Mouse (Mus musculus) cerebellum, adult 2 months (tissue): ENCODE measurements around the gene Gng2. TPM values are rescaled to one million over a fixed set of nuclear protein-coding genes. Genes with fewer than 3 reads are reported as not detected.

Experiments used
- DNase-seq, 2 experiments: peaks; one replicate each; pipeline ENCODE4 v3.0.0; 2021
- H3K27ac ChIP-seq: fragments of 200-500 bp; 2 replicates; pipeline ENCODE4 v1.5.1; 2012; ENCODE audit warnings: low read length, control low read depth, inconsistent platforms; ENCODE audit not compliant: insufficient read depth
- H3K27me3 ChIP-seq: fragments of 200-500 bp; 2 replicates; pipeline ENCODE4 v1.6.1; 2012; ENCODE audit warnings: inconsistent platforms, mild to moderate bottlenecking, low read length, moderate library complexity; ENCODE audit not compliant: control insufficient read depth, insufficient read depth
- H3K4me1 ChIP-seq: fragments of 200-500 bp; 2 replicates; pipeline ENCODE4 v1.6.1; 2011; ENCODE audit warnings: low read length; ENCODE audit not compliant: control insufficient read depth, insufficient read depth
- H3K4me3 ChIP-seq: fragments of 200-500 bp; replicated peaks from 2 replicates; pipeline ENCODE3; 2011; ENCODE audit warnings: mild to moderate bottlenecking, low read depth, low read length, control low read depth; ENCODE audit not compliant: insufficient read depth
- CTCF ChIP-seq: fragments of 200-500 bp; IDR thresholded peaks from 2 replicates; pipeline ENCODE4 v1.5.1; 2011; ENCODE audit warnings: low read depth, mild to moderate bottlenecking, control low read depth, low read length, moderate library complexity, borderline replicate concordance; ENCODE audit not compliant: insufficient read depth
- POLR2A ChIP-seq: fragments of 200-500 bp; IDR thresholded peaks from 2 replicates; pipeline ENCODE4 v1.6.1; 2011; ENCODE audit warnings: low read length, control low read depth, borderline replicate concordance; ENCODE audit not compliant: insufficient read depth
- WGBS: fragments of 180-500 bp; shearing (Covaris S2); methylation state at CpG from one replicate; pipeline ENCODE4 v1.1.7; 2018; 5-methylcytosine and 5-hydroxymethylcytosine counted together
- polyA plus RNA-seq: library from polyadenylated mRNA; depleted of rRNA; stranded (reverse); fragments of >200 nt; gene quantifications from 2 replicates; pipeline ENCODE4 v1.2.3, GENCODE M21; 2012

Gene Gng2
- polyA plus RNA-seq, 1 experiment, result 62.7 TPM

DNA sequence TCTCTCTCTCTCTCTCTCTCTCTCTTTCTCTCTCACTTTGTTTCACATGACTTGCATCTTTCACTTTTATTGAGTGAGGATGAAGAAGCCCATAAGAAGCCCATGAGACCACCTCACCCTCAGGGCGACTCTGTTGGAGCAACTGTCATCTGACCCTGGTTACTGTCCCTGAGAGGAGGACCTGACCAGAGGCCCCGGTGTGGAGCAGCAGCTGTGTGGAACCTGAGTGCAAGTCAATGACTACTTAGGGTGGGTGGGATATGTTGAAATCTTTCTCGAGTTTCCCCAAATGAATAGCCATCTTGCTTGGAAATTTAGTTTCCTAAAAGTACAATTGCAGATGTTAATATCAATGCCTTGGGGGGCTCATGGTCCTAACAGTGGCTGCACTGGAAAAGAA, 34.7 kb downstream of the Gng2 start:
- no peak for DNase-seq
- Histone ChIP-seq H3K4me1 (no peaks in the 10 kb centered on the region), H3K27me3 (no peaks in the 10 kb centered on the region), H3K27ac (no peak overlapping the region), H3K4me3 (no peak overlapping the region)
- no peak for TF ChIP-seq POLR2A
- TF ChIP-seq CTCF, result no peak
- WGBS, result 51% methylated on average over 3 of the region's 3 CpGs

DNA sequence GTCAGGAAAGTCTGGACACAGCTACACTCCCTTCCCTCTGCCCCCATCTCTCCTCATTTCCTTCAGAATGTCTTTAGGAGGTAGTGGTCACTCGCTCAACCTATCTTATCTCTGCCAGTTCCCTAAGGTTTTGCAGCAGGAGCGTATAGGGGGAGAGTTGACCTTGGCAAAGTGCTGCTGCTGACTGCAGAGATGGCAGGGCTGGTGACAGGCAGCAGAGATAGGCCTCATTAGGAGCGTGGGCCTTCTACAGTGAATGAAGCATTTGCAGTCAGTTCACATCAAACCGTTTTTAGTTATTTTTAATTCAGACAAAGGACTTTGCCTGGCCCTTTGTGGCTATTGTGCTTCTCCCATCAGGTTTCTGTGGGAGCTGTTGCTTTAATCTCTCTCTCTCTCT, 35.1 kb downstream of the Gng2 start:
- H3K4me3 ChIP-seq, result no peak overlapping the region
- H3K27ac ChIP-seq, result no peak overlapping the region
- 47% methylated on average over 4 of the region's 4 CpGs for WGBS
- no peaks in the 10 kb centered on the region for H3K27me3 ChIP-seq
- TF ChIP-seq CTCF (no peak), POLR2A (no peak)
- H3K4me1 ChIP-seq, result no peaks in the 10 kb centered on the region
- DNase-seq, result no peak

- WGBS, result 87% methylated on average over 1 of the region's 1 CpGs
- H3K27me3 ChIP-seq, result no peaks in the 10 kb centered on the region
- H3K27ac ChIP-seq, result no peak overlapping the region
- H3K4me1 ChIP-seq, result no peaks in the 10 kb centered on the region
- H3K4me3 ChIP-seq, result no peak overlapping the region
- TF ChIP-seq CTCF (no peak), POLR2A (no peak)
- no peak for DNase-seq
These were observed 37.4 kb downstream of the Gng2 start for GRCm38 (mm10) chr14:19940066-19940465.

GRCm38 (mm10) chr14:19938545-19938944, 38.9 kb downstream of the Gng2 start:
- Histone ChIP-seq H3K27ac (no peak overlapping the region), H3K4me3 (no peak overlapping the region), H3K4me1 (no peaks in the 10 kb centered on the region), H3K27me3 (no peaks in the 10 kb centered on the region)
- WGBS, result 89% methylated on average over 5 of the region's 5 CpGs
- TF ChIP-seq POLR2A (no peak), CTCF (no peak)
- DNase-seq, result no peak

DNA sequence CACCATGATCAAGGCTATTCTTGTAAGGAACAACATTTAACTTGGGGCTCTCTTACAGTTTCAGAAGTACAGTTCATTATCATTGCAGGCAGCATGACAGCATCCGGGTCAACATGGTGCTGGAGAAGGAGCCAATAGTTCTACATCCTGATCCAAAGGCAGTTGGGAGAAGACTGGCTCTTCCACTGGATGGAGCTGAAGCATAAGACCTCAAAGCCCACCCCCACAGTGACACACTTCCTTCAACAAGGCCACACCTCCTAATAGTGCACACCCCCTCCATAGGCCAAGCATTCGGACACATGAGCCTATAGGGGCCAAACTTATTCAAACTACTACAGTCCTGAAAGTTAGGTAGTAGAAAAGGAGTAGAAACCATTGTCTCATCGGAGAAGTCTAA, 42.3 kb downstream of the Gng2 start:
- no peaks in the 10 kb centered on the region for H3K27me3 ChIP-seq
- 91% methylated on average over 3 of the region's 3 CpGs for WGBS

GRCm38 (mm10) chr14:19933314-19933713, 44.1 kb downstream of the Gng2 start:
- Histone ChIP-seq H3K4me3 (no peak overlapping the region), H3K4me1 (no peaks in the 10 kb centered on the region), H3K27me3 (no peaks in the 10 kb centered on the region), H3K27ac (no peak overlapping the region)
- 77% methylated on average over 6 of the region's 6 CpGs for whole genome bisulfite sequencing
- TF ChIP-seq POLR2A, result no peak
- no peak for TF ChIP-seq CTCF
- DNase-seq, result no peak

More for the DNA sequence above, 42.3 kb downstream of the Gng2 start:
- no peak for DNase-seq
- H3K4me1 ChIP-seq, result no peaks in the 10 kb centered on the region
- no peak for TF ChIP-seq CTCF
- TF ChIP-seq POLR2A, result no peak
- no peak overlapping the region for H3K4me3 ChIP-seq
- H3K27ac ChIP-seq, result no peak overlapping the region

DNA sequence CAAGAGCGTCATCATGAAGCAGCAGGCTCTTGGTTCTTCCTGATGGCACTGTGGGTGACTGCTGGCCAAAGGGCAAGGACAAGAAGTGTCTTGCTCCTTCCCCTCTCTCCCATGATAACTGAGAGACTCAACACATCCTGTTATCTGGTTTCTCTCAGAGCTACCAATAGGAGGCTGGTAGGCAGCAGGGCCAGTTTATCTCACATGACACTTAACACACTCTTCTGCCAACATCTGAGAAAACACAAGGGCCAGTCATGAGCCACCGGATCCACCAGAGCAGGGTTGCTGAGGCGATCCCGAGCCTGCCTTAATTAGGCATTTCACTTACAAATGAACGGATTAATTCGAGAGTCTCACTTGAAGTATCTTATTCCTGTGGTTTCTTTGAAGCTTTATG, 49.5 kb downstream of the Gng2 start:
- no peak overlapping the region for H3K4me3 ChIP-seq
- no peaks in the 10 kb centered on the region for H3K27me3 ChIP-seq
- H3K4me1 ChIP-seq, result peaks cover 4% of the 10 kb centered on the region; the same call in 1 of the 2 replicates
- DNase-seq, result no peak
- no peak for TF ChIP-seq POLR2A
- no peak for TF ChIP-seq CTCF
- H3K27ac ChIP-seq, result no peak overlapping the region
- 36% methylated on average over 6 of the region's 6 CpGs for WGBS

DNA sequence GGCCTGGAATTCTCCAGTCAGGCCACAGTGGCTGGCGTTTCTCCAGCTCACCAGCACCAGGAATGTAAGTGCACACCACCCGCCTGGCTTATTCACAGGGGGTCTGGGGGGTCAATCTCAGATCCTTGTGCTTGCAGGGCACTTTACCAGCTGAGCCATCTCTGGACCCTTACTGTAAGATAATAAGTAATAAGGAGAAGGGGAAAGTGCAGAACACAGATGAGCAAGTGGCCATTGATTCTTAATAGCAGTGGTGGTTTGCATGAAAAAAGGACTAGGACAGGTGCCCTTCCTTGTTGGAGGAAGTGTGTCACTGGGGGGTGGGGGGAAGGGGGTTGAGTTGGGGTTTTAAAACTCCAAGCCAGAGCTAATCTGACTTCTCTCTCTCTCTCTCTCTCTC, 50.3 kb downstream of the Gng2 start:
- TF ChIP-seq CTCF, result no peak
- no peak for TF ChIP-seq POLR2A
- 61% methylated on average over 2 of the region's 2 CpGs for WGBS
- Histone ChIP-seq H3K4me1 (peaks cover 4% of the 10 kb centered on the region; the same call in 1 of the 2 replicates), H3K4me3 (no peak overlapping the region), H3K27ac (no peak overlapping the region), H3K27me3 (no peaks in the 10 kb centered on the region)
- DNase-seq, result no peak
